Mouse (Mus musculus) olfactory bulb, adult 2 months (tissue): Measurements from ENCODE around the gene Cdc14b.

ENCODE experiments used
- CTCF ChIP-seq: fragments of 200-500 bp; IDR thresholded peaks from 2 replicates; pipeline ENCODE4 v1.5.1; 2012; ENCODE audit warnings: low read depth, mild to moderate bottlenecking, low read length, moderate library complexity; ENCODE audit not compliant: insufficient read depth
- POLR2A ChIP-seq: fragments of 200-500 bp; IDR thresholded peaks from 2 replicates; pipeline ENCODE4 v1.6.1; 2012; ENCODE audit warnings: mild to moderate bottlenecking, low read depth, low read length, moderate library complexity; ENCODE audit not compliant: insufficient read depth

DNA sequence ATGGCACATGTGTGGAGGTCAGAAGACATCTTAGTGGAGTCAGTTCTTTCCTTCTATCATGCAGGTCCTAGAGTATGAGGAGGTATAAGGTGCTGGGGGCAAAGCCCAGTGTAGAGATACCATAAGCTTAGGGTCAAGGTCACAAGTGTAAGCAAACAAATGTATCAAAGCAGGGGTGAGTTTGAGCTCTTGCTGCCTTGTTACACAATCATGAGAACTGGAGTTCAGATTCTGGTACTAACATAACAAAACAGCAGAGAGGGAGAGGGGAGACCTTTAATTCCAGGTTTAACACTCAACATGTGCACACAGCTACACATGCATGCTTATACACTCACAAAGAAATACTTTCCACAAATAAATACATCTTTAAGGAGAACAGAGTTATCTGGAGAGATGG lies 32.4 kb downstream of the Cdc14b start:
- TF ChIP-seq CTCF (no peak), POLR2A (no peak)
